Mouse (Mus musculus): ENCODE results near the gene Tnks2. TPM values are rescaled to one million over a fixed set of nuclear protein-coding genes. Genes with fewer than 3 reads are reported as not detected.
A peak's percentile ranks its signal among the peaks of the same experiment; 100 is the strongest.

Gene Tnks2
- total and polyA plus RNA-seq, 3 experiments = 59.7 to 90.5 (median 73.1) TPM

DNA sequence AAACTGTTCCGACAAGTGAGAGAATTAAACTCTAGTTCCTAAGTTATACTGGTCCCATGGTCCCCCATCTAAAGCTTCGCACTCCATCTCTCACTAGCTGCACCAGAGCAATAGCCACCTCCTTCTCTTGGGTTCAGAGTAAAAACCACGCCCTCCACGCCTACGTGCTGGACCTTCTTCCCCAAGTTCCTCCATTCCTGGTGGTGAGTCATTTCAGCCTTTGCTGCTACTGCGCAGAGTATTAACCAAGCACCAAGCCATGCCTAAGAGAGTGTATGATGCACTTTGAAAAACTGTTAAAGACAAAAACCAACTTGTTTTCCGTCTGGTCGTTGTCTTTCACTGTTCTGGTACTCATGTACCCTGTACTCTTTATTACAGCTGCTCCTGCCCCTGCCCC, 41.4 kb upstream of the Tnks2 start:
- Histone ChIP-seq H3K4me1 (ENCODE audit: control insufficient read depth in 1 of 2, insufficient read depth in 2 of 2) (peaks cover 2 to 6% of the 10 kb centered on the region in 2 experiments; a peak in 3 of 4 replicates), H3K4me2 (ENCODE audit: insufficient read depth, low read depth, poor library complexity, severe bottlenecking) (0 out of 2 replicates have a peak overlapping the region, but pooled peaks have one; percentile 17), H3K36me3 (replicated peaks in 1 of 2; ENCODE audit: control insufficient read depth in 1 of 2, insufficient read depth in 1 of 2, low read length in 1 of 2) (no peaks in the 10 kb centered on the region), H3K79me2 (replicated peaks; ENCODE audit: control insufficient read depth, extremely low read depth, insufficient read depth, poor library complexity, severe bottlenecking) (no peaks in the 10 kb centered on the region), H3K27ac (ENCODE audit: insufficient read depth, low read depth) (no peak overlapping the region), H3K9ac (ENCODE audit: insufficient read depth, low read depth) (no peak overlapping the region), H3K4me3 (replicated peaks in 1 of 3; ENCODE audit: low read depth in 2 of 3, low read length in 2 of 3, poor library complexity in 1 of 3) (no peak overlapping the region), H3K9me3 (replicated peaks; ENCODE audit: low read length) (no peaks in the 10 kb centered on the region), H3K27me3 (replicated peaks) (no peaks in the 10 kb centered on the region)
- dilution Hi-C loops (cut with MboI; ENCODE audit: extremely low pct_ligation_motif_present, extremely low pct_unique_long_range_greater_than_20kb, low sequenced_read_pairs) (no loop called here), in situ Hi-C loops (cut with MboI; ENCODE audit: low pct_ligation_motif_present, low pct_unique_long_range_greater_than_20kb, low sequenced_read_pairs) (no loop called here)
- peak; percentile 74 for DNase-seq (ENCODE audit: extremely low read depth)
- TF ChIP-seq ZNF384 (IDR thresholded peaks at IDR 0.05; ENCODE audit: low read depth, low read length) (no peak), MYC (IDR thresholded peaks at IDR 0.05; ENCODE audit: low read depth, low read length) (0 out of 2 replicates have a peak, but pooled peaks have one; percentile 29), NRF1 (IDR thresholded peaks at IDR 0.05; ENCODE audit: low read depth, low read length) (peak; percentile 59), JUN (IDR thresholded peaks at IDR 0.05; ENCODE audit: insufficient read depth, low read depth, low read length) (peak; percentile 71), ZKSCAN1 (IDR thresholded peaks at IDR 0.05; ENCODE audit: borderline replicate concordance, low read depth, low read length) (no peak), ZMIZ1 (IDR thresholded peaks at IDR 0.05; ENCODE audit: low read depth, low read length) (no peak), EP300 (IDR thresholded peaks at IDR 0.05; ENCODE audit: low read length) (peak; percentile 68), SMC3 (IDR thresholded peaks at IDR 0.05; ENCODE audit: low read depth, low read length) (no peak), JUND (conservative IDR thresholded peaks at IDR 0.05; ENCODE audit: low read depth, low read length) (peak; percentile 90), IRF4 (IDR thresholded peaks at IDR 0.05; ENCODE audit: low read depth, low read length) (peak; percentile 94), ELF1 (IDR thresholded peaks at IDR 0.05; ENCODE audit: low read depth, low read length) (no peak), MAX (IDR thresholded peaks at IDR 0.05; ENCODE audit: low read length) (peak; percentile 50; the same call in 1 of the 2 replicates), TCF12 (IDR thresholded peaks at IDR 0.05; ENCODE audit: low read depth, low read length) (0 out of 2 replicates have a peak, but pooled peaks have one; percentile 26), SIN3A (IDR thresholded peaks at IDR 0.05; ENCODE audit: low read length) (no peak)

DNA sequence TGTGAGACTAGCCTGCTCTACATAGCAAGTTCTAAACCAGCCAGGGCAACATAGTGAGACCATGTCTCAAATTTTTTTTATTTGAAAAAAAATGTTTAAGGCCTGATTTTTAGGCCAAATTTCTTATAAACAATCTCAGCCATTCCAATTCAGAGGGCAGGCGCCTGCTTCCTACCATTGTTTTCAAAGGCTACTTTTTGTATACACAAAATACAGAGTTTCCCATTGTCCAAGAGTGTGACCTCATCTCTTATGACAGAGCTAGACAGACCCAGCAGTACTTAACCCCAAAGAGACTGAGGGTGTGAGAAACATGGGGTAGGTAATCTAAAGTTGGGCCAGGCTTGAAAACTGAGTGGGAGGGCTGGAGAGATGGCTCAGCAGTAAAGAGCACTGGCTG, 40.6 kb upstream of the Tnks2 start:
- H3K4me3 ChIP-seq (replicated peaks in 1 of 3; ENCODE audit: low read depth in 2 of 3, low read length in 2 of 3, poor library complexity in 1 of 3) = no peak overlapping the region
- no peak overlapping the region for H3K27ac ChIP-seq (ENCODE audit: insufficient read depth, low read depth)
- H3K9me3 ChIP-seq (replicated peaks; ENCODE audit: low read length) = no peaks in the 10 kb centered on the region
- TF ChIP-seq ZC3H11A (IDR thresholded peaks at IDR 0.05; ENCODE audit: low read depth, low read length) (no peak), MXI1 (IDR thresholded peaks at IDR 0.05; ENCODE audit: low read depth, low read length) (no peak), ZMIZ1 (IDR thresholded peaks at IDR 0.05; ENCODE audit: low read depth, low read length) (no peak), JUND (conservative IDR thresholded peaks at IDR 0.05; ENCODE audit: low read depth, low read length) (no peak), KAT2A (IDR thresholded peaks at IDR 0.05; ENCODE audit: insufficient replicate concordance, low read length) (no peak), UBTF (IDR thresholded peaks at IDR 0.05; ENCODE audit: low read depth, low read length) (no peak), USF2 (conservative IDR thresholded peaks at IDR 0.05; ENCODE audit: low read depth, low read length) (no peak), HCFC1 (IDR thresholded peaks at IDR 0.05; ENCODE audit: low read depth, low read length) (no peak), E2F4 (IDR thresholded peaks at IDR 0.05; ENCODE audit: insufficient replicate concordance, low read depth, low read length) (no peak), ELF1 (IDR thresholded peaks at IDR 0.05; ENCODE audit: low read depth, low read length) (no peak), EP300 (IDR thresholded peaks at IDR 0.05; ENCODE audit: low read length) (no peak), CTCF (conservative IDR thresholded peaks at IDR 0.05 in 1 of 2, IDR thresholded peaks at IDR 0.05 in 1 of 2; ENCODE audit: low read depth in 2 of 2, low read length in 2 of 2) (no peak), SMC3 (IDR thresholded peaks at IDR 0.05; ENCODE audit: low read depth, low read length) (no peak), POLR2AphosphoS2 (IDR thresholded peaks at IDR 0.05; ENCODE audit: low read depth, low read length) (no peak), MAZ (IDR thresholded peaks at IDR 0.05; ENCODE audit: low read depth, low read length) (no peak), JUN (IDR thresholded peaks at IDR 0.05; ENCODE audit: insufficient read depth, low read depth, low read length) (no peak), IRF4 (IDR thresholded peaks at IDR 0.05; ENCODE audit: low read depth, low read length) (no peak), GABPA (IDR thresholded peaks at IDR 0.05; ENCODE audit: insufficient replicate concordance, low read depth, low read length) (no peak), RCOR1 (conservative IDR thresholded peaks at IDR 0.05; ENCODE audit: low read depth, low read length) (no peak)
- H3K79me2 ChIP-seq (replicated peaks; ENCODE audit: control insufficient read depth, extremely low read depth, insufficient read depth, poor library complexity, severe bottlenecking) = no peaks in the 10 kb centered on the region
- in situ Hi-C loops (cut with MboI; ENCODE audit: low pct_ligation_motif_present, low pct_unique_long_range_greater_than_20kb, low sequenced_read_pairs) = no loop called here
- H3K4me2 ChIP-seq (ENCODE audit: insufficient read depth, low read depth, poor library complexity, severe bottlenecking) = no peak overlapping the region
- dilution Hi-C loops (cut with MboI; ENCODE audit: extremely low pct_ligation_motif_present, extremely low pct_unique_long_range_greater_than_20kb, low sequenced_read_pairs) = no loop called here
- no peaks in the 10 kb centered on the region for H3K36me3 ChIP-seq (replicated peaks in 1 of 2; ENCODE audit: control insufficient read depth in 1 of 2, insufficient read depth in 1 of 2, low read length in 1 of 2)
- H3K27me3 ChIP-seq (replicated peaks) = no peaks in the 10 kb centered on the region
- peaks cover 2 to 6% of the 10 kb centered on the region in 2 experiments; a peak in 3 of 4 replicates for H3K4me1 ChIP-seq (ENCODE audit: control insufficient read depth in 1 of 2, insufficient read depth in 2 of 2)
- no peak for DNase-seq (ENCODE audit: extremely low read depth)
- H3K9ac ChIP-seq (ENCODE audit: insufficient read depth, low read depth) = no peak overlapping the region
